Mouse (Mus musculus) G1E (cell line): ENCODE measurements around the gene Ltf.

Experiments used
- CTCF ChIP-seq: IDR thresholded peaks from 2 replicates; pipeline ENCODE4 v1.5.1; 2012; ENCODE audit warnings: low read depth, low read length, inconsistent platforms, mixed read lengths
- GATA1 ChIP-seq: IDR thresholded peaks from 2 replicates; pipeline ENCODE4 v1.6.1; 2012; ENCODE audit warnings: borderline replicate concordance, low read length, inconsistent platforms, mixed read lengths
- GATA2 ChIP-seq: IDR thresholded peaks from 2 replicates; pipeline ENCODE4 v1.6.1; 2012; ENCODE audit warnings: low read depth, low read length, inconsistent platforms, borderline replicate concordance
- POLR2AphosphoS5 ChIP-seq: IDR thresholded peaks from 2 replicates; pipeline ENCODE4 v1.6.1; 2012; ENCODE audit warnings: low read depth, low read length, inconsistent platforms; ENCODE audit not compliant: insufficient replicate concordance
- TAL1 ChIP-seq: conservative IDR thresholded peaks from 2 replicates; pipeline ENCODE4 v1.6.1; 2012; ENCODE audit warnings: low read depth, low read length, inconsistent platforms, mixed read lengths

- TF ChIP-seq TAL1 (no peak), CTCF (no peak), GATA1 (no peak), POLR2AphosphoS5 (no peak), GATA2 (no peak)
Observed at GRCm38 (mm10) chr9:111039966-111040365, 20.9 kb downstream of the Ltf start.
